18 mouse cellular contexts compared by ENCODE assay signal in the genomic region with DNA sequence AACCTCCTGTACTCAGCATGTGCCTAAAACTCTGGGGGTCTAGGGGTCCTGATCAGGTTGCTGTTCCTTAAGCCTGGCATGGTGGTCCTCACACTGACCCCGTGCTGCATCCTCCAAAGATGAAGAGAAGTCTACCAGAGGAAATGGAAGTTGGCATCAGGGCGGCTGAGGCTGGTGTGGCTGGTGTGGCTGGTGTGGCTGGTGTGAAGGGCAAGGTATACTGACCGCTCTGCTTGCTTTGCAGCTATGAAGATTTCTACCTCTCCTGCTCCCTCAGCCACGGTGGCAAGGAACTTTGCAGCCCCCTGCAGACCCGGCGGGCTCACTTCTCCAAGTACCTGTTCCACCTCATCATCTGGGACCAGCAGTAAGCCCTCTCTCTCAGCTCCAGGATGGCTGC. TPM values are rescaled to one million over a fixed set of nuclear protein-coding genes. Genes with fewer than 3 reads are reported as not detected.
DNase-seq lines count a peak whose midpoint lies in the region; ATAC-seq and TF ChIP-seq lines count a peak whose summit lies in the region.
"Had no signal": no experiment of that assay in that cellular context is flagged by ENCODE, and none has a peak within 500 bp of the region (broad histone marks: within the 10 kb centered on the region; RNA-seq: fewer than 3 reads in every experiment).

No protein-coding gene starts in this region.

- no peak overlapping the region; the same call in 1 of the 2 replicates for H3K4me2 ChIP-seq in neural tube, embryonic 12.5 days (replicated peaks)
- no peak overlapping the region for H3K4me2 ChIP-seq in neural tube, embryonic 15.5 days
- H3K4me2 ChIP-seq in forebrain, embryonic 16.5 days (ENCODE audit: low read length): no peak overlapping the region
- H3K4me2 ChIP-seq in midbrain, embryonic 14.5 days (ENCODE audit: low read length): no peak overlapping the region
- H3K4me2 ChIP-seq in intestine, postnatal 0 days (replicated peaks; ENCODE audit: low read depth): no peak overlapping the region

- H3K9me3 ChIP-seq in neural tube, embryonic 12.5 days: no peaks in the 10 kb centered on the region
- H3K9me3 ChIP-seq in neural tube, embryonic 15.5 days (replicated peaks): no peaks in the 10 kb centered on the region
- no peaks in the 10 kb centered on the region for H3K9me3 ChIP-seq in forebrain, embryonic 16.5 days (ENCODE audit: control insufficient read depth, low read length)
- no peaks in the 10 kb centered on the region for H3K9me3 ChIP-seq in midbrain, embryonic 14.5 days (ENCODE audit: control insufficient read depth, low read length)
- no peaks in the 10 kb centered on the region for H3K9me3 ChIP-seq in intestine, postnatal 0 days (ENCODE audit: control insufficient read depth)
- H3K9me3 ChIP-seq: heart, embryonic 10.5 days had no signal

- H3K4me3 ChIP-seq in neural tube, embryonic 12.5 days: no peak overlapping the region
- H3K4me3 ChIP-seq in neural tube, embryonic 15.5 days (replicated peaks): no peak overlapping the region
- H3K4me3 ChIP-seq in forebrain, embryonic 16.5 days (replicated peaks; ENCODE audit: low read length): no peak overlapping the region
- no peak overlapping the region for H3K4me3 ChIP-seq in midbrain, embryonic 14.5 days (replicated peaks; ENCODE audit: low read depth, low read length)
- no peak overlapping the region for H3K4me3 ChIP-seq in intestine, postnatal 0 days (ENCODE audit: low read depth, low read length)
- H3K4me3 ChIP-seq: erythroblast, embryonic 14.5 days; heart, embryonic 10.5 days; left cerebral cortex, adult 2 months had no signal

- H3K9ac ChIP-seq in neural tube, embryonic 12.5 days: no peak overlapping the region
- H3K9ac ChIP-seq in neural tube, embryonic 15.5 days (replicated peaks): no peak overlapping the region
- H3K9ac ChIP-seq in forebrain, embryonic 16.5 days (replicated peaks; ENCODE audit: low read depth, low read length): 0 out of 2 replicates have a peak overlapping the region, but pooled peaks have one; percentile 7
- H3K9ac ChIP-seq in midbrain, embryonic 14.5 days (replicated peaks; ENCODE audit: low read length): no peak overlapping the region; the same call in 1 of the 2 replicates
- no peak overlapping the region for H3K9ac ChIP-seq in intestine, postnatal 0 days (ENCODE audit: low read depth, low read length)

- no peak for ATAC-seq in neural tube, embryonic 12.5 days (ENCODE audit: low FRiP score, low read depth)
- ATAC-seq in neural tube, embryonic 15.5 days (ENCODE audit: low FRiP score): no peak
- no peak for ATAC-seq in forebrain, embryonic 16.5 days
- no peak for ATAC-seq in midbrain, embryonic 14.5 days (ENCODE audit: low FRiP score, low TSS enrichment)
- no peak for ATAC-seq in intestine, postnatal 0 days

- peaks cover 44% of the 10 kb centered on the region for H3K4me1 ChIP-seq in neural tube, embryonic 12.5 days
- peaks cover 24% of the 10 kb centered on the region for H3K4me1 ChIP-seq in neural tube, embryonic 15.5 days
- peaks cover 28% of the 10 kb centered on the region for H3K4me1 ChIP-seq in forebrain, embryonic 16.5 days (replicated peaks; ENCODE audit: control insufficient read depth, insufficient read depth, low read length)
- H3K4me1 ChIP-seq in midbrain, embryonic 14.5 days (ENCODE audit: control insufficient read depth, insufficient read depth, low read length): peaks cover 16% of the 10 kb centered on the region
- H3K4me1 ChIP-seq in intestine, postnatal 0 days (replicated peaks; ENCODE audit: control insufficient read depth, insufficient read depth, low read length): peaks cover 12% of the 10 kb centered on the region

- H3K27me3 ChIP-seq in neural tube, embryonic 12.5 days (replicated peaks): peaks cover 3% of the 10 kb centered on the region; the same call in 1 of the 2 replicates
- H3K27me3 ChIP-seq in neural tube, embryonic 15.5 days (replicated peaks): no peaks in the 10 kb centered on the region
- no peaks in the 10 kb centered on the region for H3K27me3 ChIP-seq in forebrain, embryonic 16.5 days (replicated peaks; ENCODE audit: control insufficient read depth, insufficient read depth, low read length)
- no peaks in the 10 kb centered on the region for H3K27me3 ChIP-seq in midbrain, embryonic 14.5 days (ENCODE audit: control insufficient read depth, insufficient read depth, low read length)
- no peaks in the 10 kb centered on the region for H3K27me3 ChIP-seq in intestine, postnatal 0 days (replicated peaks; ENCODE audit: control insufficient read depth, insufficient read depth, low read length)

- 0 out of 2 replicates have a peak overlapping the region, but pooled peaks have one; percentile 0 for H3K27ac ChIP-seq in neural tube, embryonic 12.5 days
- no peak overlapping the region for H3K27ac ChIP-seq in neural tube, embryonic 15.5 days (replicated peaks)
- H3K27ac ChIP-seq in forebrain, embryonic 16.5 days (ENCODE audit: low read length): peak overlapping the region; percentile 84
- peak overlapping the region; percentile 75 for H3K27ac ChIP-seq in midbrain, embryonic 14.5 days (replicated peaks; ENCODE audit: low read depth, low read length)
- H3K27ac ChIP-seq in intestine, postnatal 0 days (ENCODE audit: low read depth, low read length): no peak overlapping the region
- H3K27ac ChIP-seq: heart, embryonic 10.5 days; left cerebral cortex, adult 2 months had no signal

- intact Hi-C loops in gastrocnemius, postnatal 14 days (cut with DNase I; ENCODE audit: low total_unique reads): loop anchor here (5.0 kb wide), 1 partner anchor 33 kb away; the partner anchor contains the start of gene Pik3c2b

- peaks cover 70% of the 10 kb centered on the region for H3K36me3 ChIP-seq in neural tube, embryonic 12.5 days
- peaks cover 53% of the 10 kb centered on the region for H3K36me3 ChIP-seq in neural tube, embryonic 15.5 days
- peaks cover 14% of the 10 kb centered on the region for H3K36me3 ChIP-seq in forebrain, embryonic 16.5 days (ENCODE audit: control insufficient read depth, insufficient read depth)
- H3K36me3 ChIP-seq in midbrain, embryonic 14.5 days (ENCODE audit: control insufficient read depth, insufficient read depth, low read length): peaks cover 58% of the 10 kb centered on the region
- H3K36me3 ChIP-seq in intestine, postnatal 0 days (ENCODE audit: control insufficient read depth, insufficient read depth): peaks cover 23% of the 10 kb centered on the region

- 51% methylated on average over 6 of the region's 6 CpGs for WGBS in neural tube, embryonic 12.5 days
- 51% methylated on average over 6 of the region's 6 CpGs for WGBS in neural tube, embryonic 15.5 days
- WGBS in forebrain, embryonic 16.5 days: 27% methylated on average over 6 of the region's 6 CpGs
- 37% methylated on average over 6 of the region's 6 CpGs for WGBS in midbrain, embryonic 14.5 days
- WGBS in intestine, postnatal 0 days: 83% methylated on average over 6 of the region's 6 CpGs

- TF ChIP-seq CTCF in intestine, postnatal 0 days (IDR thresholded peaks at IDR 0.05; ENCODE audit: low read depth): no peak

- DNase-seq in gastrocnemius, postnatal 10 days: peak; percentile 4
- DNase-seq in gastrocnemius, postnatal 14 days: no peak
- DNase-seq in midbrain, embryonic 14.5 days: no peak
- DNase-seq in cerebellum, adult 9-10 months: no peak
- DNase-seq: adrenal gland, postnatal 25 days; cerebellum, adult 11 months; kidney, adult 9 months; kidney, postnatal 25 days; liver; lung, postnatal 10 days; thymus, postnatal 14 days had no signal

RNA-seq across cellular contexts. Expression of gene Pik3c2b, which starts 35.2 kb away (rescaled TPM):
- total RNA-seq in gastrocnemius, postnatal 10 days (2021): 10 to 100 TPM; 29.9 to 38.2 TPM
- 10 to 100 TPM; 12.2 to 21.6 TPM for total RNA-seq in gastrocnemius, postnatal 14 days (2021)
- polyA plus RNA-seq in neural tube, embryonic 12.5 days (2016; fragmentation: Nextera tagmentation; extraction: Ambion mirVana): 18.0 and 18.1 TPM in 2 replicates
- 10.6 and 11.1 TPM in 2 replicates for polyA plus RNA-seq in neural tube, embryonic 15.5 days (2015; fragmentation: Nextera tagmentation; extraction: Ambion mirVana)
- 16.0 and 17.9 TPM in 2 replicates for polyA plus RNA-seq in forebrain, embryonic 16.5 days (2015; fragmentation: Nextera tagmentation; extraction: Ambion mirVana)
- 14.3 and 17.0 TPM in 2 replicates for polyA plus RNA-seq in midbrain, embryonic 14.5 days (2014; fragmentation: Nextera tagmentation; extraction: Ambion mirVana)
- 3.1 TPM in 2 replicates for polyA plus RNA-seq in intestine, postnatal 0 days (2015; fragmentation: Nextera tagmentation; extraction: Ambion mirVana)

RNA-seq across cellular contexts. Expression of gene Ppp1r15b, which starts 50.2 kb away (rescaled TPM):
- total RNA-seq in gastrocnemius, postnatal 10 days (2021): 10 to 100 TPM; 28.6 to 36.3 TPM
- 10 to 100 TPM; 22.1 to 24.6 TPM for total RNA-seq in gastrocnemius, postnatal 14 days (2021)
- polyA plus RNA-seq in neural tube, embryonic 12.5 days (2016; fragmentation: Nextera tagmentation; extraction: Ambion mirVana): 43.3 and 45.8 TPM in 2 replicates
- 23.4 and 25.4 TPM in 2 replicates for polyA plus RNA-seq in neural tube, embryonic 15.5 days (2015; fragmentation: Nextera tagmentation; extraction: Ambion mirVana)
- polyA plus RNA-seq in forebrain, embryonic 16.5 days (2015; fragmentation: Nextera tagmentation; extraction: Ambion mirVana): 36.3 and 40.3 TPM in 2 replicates
- polyA plus RNA-seq in midbrain, embryonic 14.5 days (2014; fragmentation: Nextera tagmentation; extraction: Ambion mirVana): 18.1 and 36.2 TPM in 2 replicates
- polyA plus RNA-seq in intestine, postnatal 0 days (2015; fragmentation: Nextera tagmentation; extraction: Ambion mirVana): 28.5 and 33.0 TPM in 2 replicates

RNA-seq across cellular contexts. Expression of gene Mdm4, which starts 50.4 kb away (rescaled TPM):
- 10 to 100 TPM; 35.8 to 48.4 TPM for total RNA-seq in gastrocnemius, postnatal 10 days (2021)
- 10 to 100 TPM; 23.0 to 33.2 TPM for total RNA-seq in gastrocnemius, postnatal 14 days (2021)
- polyA plus RNA-seq in neural tube, embryonic 12.5 days (2016; fragmentation: Nextera tagmentation; extraction: Ambion mirVana): 39.2 and 39.5 TPM in 2 replicates
- polyA plus RNA-seq in neural tube, embryonic 15.5 days (2015; fragmentation: Nextera tagmentation; extraction: Ambion mirVana): 30.1 and 33.0 TPM in 2 replicates
- 42.5 and 50.6 TPM in 2 replicates for polyA plus RNA-seq in forebrain, embryonic 16.5 days (2015; fragmentation: Nextera tagmentation; extraction: Ambion mirVana)
- polyA plus RNA-seq in midbrain, embryonic 14.5 days (2014; fragmentation: Nextera tagmentation; extraction: Ambion mirVana): 52.5 and 53.5 TPM in 2 replicates
- polyA plus RNA-seq in intestine, postnatal 0 days (2015; fragmentation: Nextera tagmentation; extraction: Ambion mirVana): 10.0 and 13.1 TPM in 2 replicates

Comparison
In these comparisons a context has a peak if more than half of its experiments do, and no peak if none do; other contexts are left out.
1. H3K27ac ChIP-seq: peak in neural tube, embryonic 12.5 days (single experiment), forebrain, embryonic 16.5 days (single experiment) and midbrain, embryonic 14.5 days (single experiment); none in neural tube, embryonic 15.5 days (single experiment) and intestine, postnatal 0 days (single experiment).